Mouse (Mus musculus) ovary, postnatal 14 days (tissue): Measurements from ENCODE around the gene Zfp963.
A peak's percentile ranks its signal among the peaks of the same experiment; 100 is the strongest.
"Not testable (repeated sequence)": the region's sequence is repeated elsewhere in the genome, so short reads cannot be mapped to it uniquely, and the experiment has no call there.

ENCODE experiments used
- DNase-seq: peaks from one replicate; pipeline ENCODE4 v3.0.0; 2022; ENCODE audit warnings: low spot score

The Zfp963 gene

DNA sequence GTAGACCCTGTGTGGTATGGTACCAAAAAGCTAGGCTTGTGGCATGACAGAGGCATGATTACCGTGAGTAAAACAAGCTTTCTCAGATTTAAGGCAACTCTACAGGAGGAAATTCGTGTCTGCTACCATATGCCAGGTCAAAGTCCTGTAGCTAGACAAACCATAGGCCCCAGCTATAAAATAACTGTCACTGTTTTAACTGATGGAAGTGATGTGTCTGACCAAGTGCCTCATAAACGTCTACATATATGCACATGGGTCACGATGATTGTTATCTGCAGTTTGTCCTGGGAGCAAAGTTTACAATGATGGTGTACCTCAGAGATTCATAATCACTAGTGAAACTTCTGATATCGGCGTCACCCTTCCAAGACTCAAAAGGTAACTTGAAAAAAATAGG, 9.0 kb downstream of the Zfp963 start:
- no peak for DNase-seq

DNA sequence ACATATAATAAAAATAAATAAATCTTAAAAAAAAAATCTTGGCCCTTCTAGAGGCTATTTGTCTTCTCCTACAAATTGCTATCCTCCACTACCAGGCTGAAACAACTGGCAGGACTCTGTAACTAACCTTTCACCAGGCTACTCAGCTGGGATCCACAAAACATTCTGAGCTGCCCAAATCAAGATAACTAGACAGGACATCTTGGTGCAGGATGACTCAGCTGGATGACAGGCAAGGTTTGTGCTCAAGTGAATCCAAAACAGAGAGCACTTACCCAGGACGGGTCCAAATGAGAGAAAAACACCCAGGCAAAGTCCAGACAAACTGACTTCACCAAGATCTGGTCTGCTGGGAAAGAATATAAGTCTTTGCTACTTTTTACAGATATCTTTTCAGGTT, 14.3 kb downstream of the Zfp963 start:
- DNase-seq: no peak

DNA sequence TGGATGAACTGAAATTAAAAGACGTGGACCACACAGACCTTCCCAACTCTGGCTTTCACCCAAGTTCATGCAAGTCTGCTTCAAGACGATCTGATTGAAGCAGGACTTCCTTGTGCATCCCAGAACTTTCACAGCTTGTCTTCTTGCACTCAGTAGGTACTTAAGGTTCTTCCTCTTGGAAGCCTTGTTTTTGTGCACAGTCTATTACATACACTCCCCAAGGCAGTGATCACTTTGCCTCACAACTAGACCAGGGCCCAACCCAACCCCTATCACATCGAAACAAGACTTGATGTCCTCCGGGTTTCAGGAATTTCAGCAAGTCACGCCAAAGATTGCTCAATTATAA, 32.6 kb downstream of the Zfp963 start:
- DNase-seq: no peak

DNA sequence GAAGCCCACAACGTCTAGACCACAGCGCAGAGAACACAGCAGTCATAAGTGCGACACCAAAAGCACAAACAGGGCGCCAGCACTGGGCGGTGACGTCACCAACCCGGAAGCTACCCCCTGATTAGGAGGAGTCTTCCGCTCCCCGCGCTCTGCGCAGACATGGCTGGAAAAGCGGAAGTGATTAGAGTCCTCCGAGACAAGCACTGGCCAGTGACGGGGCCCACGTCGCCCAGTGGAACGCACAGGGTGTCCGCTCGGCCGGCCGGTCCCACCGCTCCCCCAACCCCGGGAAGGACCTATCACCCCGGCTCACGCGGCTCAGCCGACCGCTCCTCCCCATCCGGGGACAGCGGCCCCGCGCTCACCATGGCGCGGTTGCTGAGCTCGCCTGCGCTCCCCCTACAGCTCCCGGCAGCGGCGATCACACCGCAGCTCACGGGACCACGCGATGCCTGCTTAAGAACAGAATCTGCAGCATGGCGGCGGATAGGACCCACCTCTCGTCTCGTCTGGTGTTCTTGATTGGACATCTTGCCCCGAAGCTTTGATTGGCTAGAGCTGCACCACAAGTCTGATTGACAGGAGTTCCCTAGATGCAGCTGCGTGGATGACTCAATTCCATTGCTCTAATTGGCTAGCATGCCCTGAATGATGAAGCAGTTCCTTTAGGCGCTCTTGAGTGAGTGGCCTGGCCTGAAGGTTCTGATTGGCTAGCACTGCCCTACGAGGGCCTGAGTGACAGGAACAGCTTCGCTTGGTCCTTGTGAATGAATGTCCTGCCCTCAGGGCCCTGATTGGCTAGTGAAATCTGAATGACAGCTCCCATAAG, 33.2 kb downstream of the Zfp963 start:
- DNase-seq: peak; percentile 84

DNA sequence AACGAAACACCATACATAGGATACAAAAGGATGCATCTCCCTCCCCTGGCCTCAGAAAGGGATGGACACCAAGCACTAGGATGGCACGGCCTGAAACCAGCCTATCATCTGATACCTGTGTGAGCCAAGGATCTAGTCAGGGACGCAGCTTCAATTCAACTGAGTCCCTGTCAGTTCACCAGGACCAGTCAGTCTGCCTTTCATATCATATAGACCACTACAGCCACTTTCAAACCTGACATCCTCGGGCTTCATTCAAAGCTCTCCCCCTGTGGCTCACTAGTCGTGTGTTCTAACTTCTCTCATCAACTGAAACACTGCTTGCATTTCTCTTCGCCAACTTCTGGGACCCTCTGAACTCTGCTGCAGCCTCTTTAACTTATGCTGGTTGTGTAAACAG, 34.4 kb downstream of the Zfp963 start:
- DNase-seq: no peak

DNA sequence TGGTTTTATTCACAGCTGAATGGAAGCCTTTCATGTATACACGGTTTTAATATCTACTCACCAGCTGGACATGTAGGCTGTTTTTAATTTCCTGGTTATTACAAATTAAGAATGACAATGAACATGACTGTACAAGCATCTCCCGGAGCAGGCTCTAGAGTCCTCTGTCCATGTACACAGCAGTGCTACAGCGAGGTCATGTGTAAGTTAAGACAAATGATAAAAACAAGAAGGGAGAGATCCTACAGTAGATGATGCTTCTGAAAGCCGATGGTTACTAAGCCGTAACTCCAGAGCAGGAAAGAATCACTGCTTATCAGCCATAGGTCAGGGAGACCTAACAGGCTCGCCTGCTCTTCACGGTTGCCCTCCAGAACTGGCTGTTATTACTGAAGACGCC, 36.3 kb downstream of the Zfp963 start:
- no peak for DNase-seq

DNA sequence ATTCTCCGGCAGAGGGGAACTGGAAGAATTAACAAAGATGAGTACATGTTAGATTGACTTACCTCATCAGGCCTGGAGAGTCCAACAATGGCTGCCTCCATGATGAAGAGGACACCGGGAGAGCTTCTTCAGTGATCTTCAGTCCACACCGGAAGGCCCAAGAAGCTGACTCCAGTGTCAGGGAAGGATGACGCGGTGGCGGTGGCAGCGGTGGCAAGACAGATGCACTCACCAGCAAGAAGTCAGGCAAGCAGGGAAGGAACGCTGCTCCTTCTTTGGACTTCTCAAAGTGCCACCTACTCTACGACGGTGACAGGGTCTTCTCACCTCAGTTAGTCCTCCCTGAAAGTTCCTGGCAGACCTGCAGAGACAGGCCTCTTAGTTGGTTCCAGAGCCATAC, 39.1 kb downstream of the Zfp963 start, which contains the start of gene Zfp869:
TSS of gene Zfp869 (minus strand) at position 101 of the 400 bp plus-strand sequence.
- not testable (repeated sequence) for DNase-seq

DNA sequence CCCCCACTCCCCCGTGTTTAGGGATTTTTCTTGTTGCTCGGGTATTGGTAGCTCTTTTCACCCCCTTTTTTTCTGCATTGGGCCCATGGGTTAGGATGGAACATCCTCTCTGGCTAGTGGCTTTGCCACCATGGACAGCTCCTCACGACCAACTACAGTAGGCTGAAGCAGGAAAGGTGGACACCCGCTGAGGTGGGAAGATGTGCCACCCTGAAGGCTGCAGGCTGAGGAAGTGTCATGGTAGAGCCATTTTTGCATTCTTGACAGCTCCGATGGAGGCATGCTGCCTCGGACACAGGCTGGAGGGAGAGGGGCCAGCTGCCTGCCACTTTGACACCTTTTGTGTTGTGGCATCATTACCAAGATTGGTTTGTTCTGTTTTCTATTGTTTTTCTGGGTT, 48.0 kb downstream of the Zfp963 start:
- no peak for DNase-seq
